Mouse (Mus musculus) bone marrow macrophage, adult 2 months (primary cell): ENCODE results near the gene Gm16434. TPM values are rescaled to one million over a fixed set of nuclear protein-coding genes. Genes with fewer than 3 reads are reported as not detected.
"Not testable (repeated sequence)": the region's sequence is repeated elsewhere in the genome, so short reads cannot be mapped to it uniquely, and the experiment has no call there.

Experiments used
- H3K27ac ChIP-seq: 2 replicates; pipeline ENCODE4 v1.5.1; 2012; ENCODE audit warnings: low read depth, low read length; ENCODE audit not compliant: insufficient read depth
- H3K4me1 ChIP-seq: 2 replicates; pipeline ENCODE4 v1.6.1; 2012; ENCODE audit warnings: low read length; ENCODE audit not compliant: control insufficient read depth, insufficient read depth
- H3K4me3 ChIP-seq: 2 replicates; pipeline ENCODE4 v1.5.1; 2012; ENCODE audit warnings: mild to moderate bottlenecking, low read length, moderate library complexity; ENCODE audit not compliant: insufficient read depth
- polyA plus RNA-seq: library from polyadenylated mRNA; stranded (reverse); fragments of >200 nt; gene quantifications from 2 replicates; pipeline ENCODE4 v1.2.4, GENCODE M21; 2012; ENCODE audit not compliant: missing spikeins, insufficient read depth, insufficient read length

Gm16434 gene
- polyA plus RNA-seq: not detected in 2 replicates

- not testable (repeated sequence) for H3K4me3 ChIP-seq, H3K4me1 ChIP-seq, H3K27ac ChIP-seq
Observed at GRCm38 (mm10) chr14:7194440-7194839, at the start of gene Gm16434. Gene Gm16434, minus strand, starts transcription at chr14:7194540.

- H3K4me1 ChIP-seq, H3K4me3 ChIP-seq, H3K27ac ChIP-seq: not testable (repeated sequence)
Observed at GRCm38 (mm10) chr14:7243498-7243897, 49.2 kb upstream of the Gm16434 start.

- not testable (repeated sequence) for H3K4me1 ChIP-seq, H3K27ac ChIP-seq, H3K4me3 ChIP-seq
Observed at GRCm38 (mm10) chr14:7200070-7200469, 5.7 kb upstream of the Gm16434 start.

GRCm38 (mm10) chr14:7174483-7174971 is 19.8 kb downstream of the Gm16434 start, which contains the start of gene Gm3512:
Gene Gm3512, minus strand, starts transcription at chr14:7174533.
- H3K4me1 ChIP-seq, H3K27ac ChIP-seq, H3K4me3 ChIP-seq: not testable (repeated sequence)

Other genes starting within 250 kb of the Gm16434 start
- not detected in 2 replicates for gene Gm6356, start 220.7 kb downstream of the Gm16434 start, polyA plus RNA-seq
- not detected in 2 replicates for gene Gm10406, start 167.1 kb downstream of the Gm16434 start, polyA plus RNA-seq
- not detected in 2 replicates for gene Gm3685, start 149.6 kb downstream of the Gm16434 start, polyA plus RNA-seq
- not detected in 2 replicates for gene Gm3696, start 93.9 kb downstream of the Gm16434 start, polyA plus RNA-seq
- not detected in 2 replicates for gene Gm6676, start 69.1 kb downstream of the Gm16434 start, polyA plus RNA-seq
- gene Gm3512, start 20.0 kb downstream of the Gm16434 start, polyA plus RNA-seq: not detected in 2 replicates
- not detected in 2 replicates for gene Gm3727, start 70.2 kb upstream of the Gm16434 start, polyA plus RNA-seq
- gene Gm3739, start 120.5 kb upstream of the Gm16434 start, polyA plus RNA-seq: not detected in 2 replicates
- not detected in 2 replicates for gene Gm5797, start 137.9 kb upstream of the Gm16434 start, polyA plus RNA-seq
- not detected in 2 replicates for gene Gm8374, start 170.6 kb upstream of the Gm16434 start, polyA plus RNA-seq